Mouse (Mus musculus) limb, embryonic 10.5 days (tissue): Measurements from ENCODE around the gene Mfrp. TPM values are rescaled to one million over a fixed set of nuclear protein-coding genes. Genes with fewer than 3 reads are reported as not detected.

Experiments
- DNase-seq: peaks from one replicate; pipeline ENCODE4 v3.0.0-alpha.2; 2017; ENCODE audit warnings: low spot score
- H3K27ac ChIP-seq: fragments of 300-500 bp; sonication (generic); 2 replicates; pipeline ENCODE4 v1.5.1; 2016; ENCODE audit warnings: mild to moderate bottlenecking
- H3K27me3 ChIP-seq: fragments of 300-500 bp; sonication (generic); 2 replicates; pipeline ENCODE4 v1.6.1; 2016; ENCODE audit warnings: low read depth, mild to moderate bottlenecking; ENCODE audit not compliant: poor library complexity, severe bottlenecking
- H3K36me3 ChIP-seq: fragments of 300-500 bp; sonication (generic); 2 replicates; pipeline ENCODE4 v1.6.1; 2016; ENCODE audit warnings: mild to moderate bottlenecking, moderate library complexity
- H3K4me1 ChIP-seq: fragments of 300-500 bp; sonication (generic); 2 replicates; pipeline ENCODE4 v1.6.1; 2016
- H3K4me3 ChIP-seq: fragments of 300-500 bp; sonication (generic); 2 replicates; pipeline ENCODE4 v1.5.1; 2016; ENCODE audit warnings: mild to moderate bottlenecking, moderate library complexity
- H3K9me3 ChIP-seq: fragments of 300-500 bp; sonication (generic); replicated peaks from 2 replicates; pipeline ENCODE4 v1.6.1; 2016; ENCODE audit warnings: mild to moderate bottlenecking
- WGBS: fragments of 180-500 bp; shearing (Covaris S2); methylation state at CpG from one replicate; pipeline ENCODE4 v1.1.7; 2016; 5-methylcytosine and 5-hydroxymethylcytosine counted together
- polyA plus RNA-seq: library from polyadenylated mRNA; unstranded; fragments of >200 nt; fragmentation: Nextera tagmentation; extraction: Ambion mirVana; gene quantifications from 2 replicates; pipeline ENCODE4 v1.2.1, GENCODE M21; 2016

The Mfrp gene
- polyA plus RNA-seq, 1 experiment from 2014 or later = 0.13 TPM

DNA sequence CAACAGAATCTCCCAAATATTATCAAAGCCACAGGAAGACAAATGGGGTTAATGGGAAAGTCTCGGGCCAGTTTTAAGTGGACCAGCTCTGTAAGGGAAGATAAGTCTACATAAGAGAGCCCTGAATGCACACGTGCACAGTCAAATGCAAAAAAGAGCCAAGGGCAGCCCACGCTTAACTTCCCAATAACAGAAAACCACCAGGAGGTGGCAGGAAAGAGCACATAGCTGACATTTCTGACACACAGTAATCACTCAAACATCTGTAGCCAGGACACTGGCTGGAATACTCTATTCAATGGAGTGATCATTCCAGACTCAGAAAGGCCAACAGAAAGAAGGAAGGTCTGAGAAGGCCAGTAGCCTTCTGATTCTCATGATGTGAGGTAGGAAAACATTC is 45.8 kb downstream of the Mfrp start:
- no peaks in the 10 kb centered on the region for H3K4me1 ChIP-seq
- DNase-seq = no peak
- no peak overlapping the region for H3K4me3 ChIP-seq
- WGBS = 82% methylated on average over 3 of the region's 3 CpGs
- peaks cover 87% of the 10 kb centered on the region for H3K36me3 ChIP-seq
- no peaks in the 10 kb centered on the region for H3K9me3 ChIP-seq
- H3K27me3 ChIP-seq = no peaks in the 10 kb centered on the region
- no peak overlapping the region for H3K27ac ChIP-seq

Other genes with a start within 250 kb of the Mfrp start
- gene Thy1, start 58.3 kb upstream of the Mfrp start, polyA plus RNA-seq = 0.21 TPM in 1 of 2 replicates, not detected in the other
- gene Usp2, start 34.7 kb upstream of the Mfrp start, polyA plus RNA-seq = 8.9 and 10.7 TPM in 2 replicates
- 0.24 TPM in 1 of 2 replicates, not detected in the other for gene C1qtnf5, start 5.5 kb downstream of the Mfrp start, polyA plus RNA-seq
- 0.10 and 0.35 TPM in 2 replicates for gene Gm49380, start 11.8 kb downstream of the Mfrp start, polyA plus RNA-seq
- 88.1 and 97.0 TPM in 2 replicates for gene Rnf26, start 11.8 kb downstream of the Mfrp start, polyA plus RNA-seq
- gene Mcam, start 32.7 kb downstream of the Mfrp start, polyA plus RNA-seq = 9.8 and 10.1 TPM in 2 replicates
- 19.6 and 23.9 TPM in 2 replicates for gene Cbl, start 132.3 kb downstream of the Mfrp start, polyA plus RNA-seq
- gene Ccdc153, start 138.9 kb downstream of the Mfrp start, polyA plus RNA-seq = not detected in 2 replicates
- gene Pdzd3, start 149.7 kb downstream of the Mfrp start, polyA plus RNA-seq = 0.13 TPM in 1 of 2 replicates, not detected in the other
- 2.1 and 3.3 TPM in 2 replicates for gene Nlrx1, start 166.9 kb downstream of the Mfrp start, polyA plus RNA-seq
- gene Abcg4, start 186.9 kb downstream of the Mfrp start, polyA plus RNA-seq = 1.9 and 4.6 TPM in 2 replicates
- 28.2 and 30.4 TPM in 2 replicates for gene Hinfp, start 203.9 kb downstream of the Mfrp start, polyA plus RNA-seq
- gene C2cd2l, start 218.6 kb downstream of the Mfrp start, polyA plus RNA-seq = 6.9 and 9.9 TPM in 2 replicates
- 45.3 and 46.9 TPM in 2 replicates for gene Dpagt1, start 224.3 kb downstream of the Mfrp start, polyA plus RNA-seq
- gene H2afx, start 233.0 kb downstream of the Mfrp start, polyA plus RNA-seq = 515 and 551 TPM in 2 replicates
- gene Hmbs, start 242.5 kb downstream of the Mfrp start, polyA plus RNA-seq = 174 and 195 TPM in 2 replicates